Comparison of ENCODE assay signal across 15 mouse cellular contexts in the genomic region with DNA sequence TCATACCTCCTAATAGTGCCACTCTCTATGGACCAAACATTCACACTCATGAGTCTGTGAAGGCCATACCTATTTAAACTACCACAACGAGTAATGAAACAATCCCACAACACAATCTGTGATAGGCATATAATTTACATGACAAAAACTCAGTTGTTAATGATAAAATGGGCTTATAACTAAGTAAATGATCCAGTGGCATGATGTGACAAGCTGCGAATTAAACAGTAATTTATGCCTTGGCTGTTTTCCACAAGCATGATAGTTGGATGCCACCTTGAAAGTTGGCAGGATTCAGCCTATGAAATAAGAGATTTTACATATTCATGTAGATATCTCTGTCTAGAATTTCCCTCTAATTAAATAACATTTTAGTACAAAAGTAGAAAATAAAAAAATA. TPM values are rescaled to one million over a fixed set of nuclear protein-coding genes. Genes with fewer than 3 reads are reported as not detected.
DNase-seq lines count a peak whose midpoint lies in the region; ATAC-seq and TF ChIP-seq lines count a peak whose summit lies in the region.
"Had no signal": no experiment of that assay in that cellular context is flagged by ENCODE, and none has a peak within 500 bp of the region (broad histone marks: within the 10 kb centered on the region; RNA-seq: fewer than 3 reads in every experiment).

No protein-coding gene starts in this region.

- ATAC-seq in forebrain, embryonic 14.5 days = peak; percentile 42; the same call in 1 of the 2 replicates
- ATAC-seq in forebrain, postnatal 0 days = no peak
- peak; percentile 74 for ATAC-seq in forebrain, embryonic 16.5 days

- H3K9me3 ChIP-seq in forebrain, embryonic 14.5 days (replicated peaks; ENCODE audit: control insufficient read depth, low read length) = no peaks in the 10 kb centered on the region
- H3K9me3 ChIP-seq in forebrain, postnatal 0 days (ENCODE audit: low read length) = no peaks in the 10 kb centered on the region
- H3K9me3 ChIP-seq in forebrain, embryonic 16.5 days (ENCODE audit: control insufficient read depth, low read length) = no peaks in the 10 kb centered on the region
- no peaks in the 10 kb centered on the region for H3K9me3 ChIP-seq in forebrain, embryonic 10.5 days
- H3K9me3 ChIP-seq: embryonic facial prominence, embryonic 10.5 days; embryonic facial prominence, embryonic 12.5 days had no signal

- H3K9ac ChIP-seq in forebrain, embryonic 14.5 days (ENCODE audit: low read length) = no peak overlapping the region
- H3K9ac ChIP-seq in forebrain, postnatal 0 days = no peak overlapping the region
- H3K9ac ChIP-seq in forebrain, embryonic 16.5 days (replicated peaks; ENCODE audit: low read depth, low read length) = no peak overlapping the region
- H3K9ac ChIP-seq: embryonic facial prominence, embryonic 12.5 days had no signal

- TF ChIP-seq POLR2A in thymus, adult 2 months (IDR thresholded peaks at IDR 0.05; ENCODE audit: control insufficient read depth, extremely low read depth, insufficient read depth, low read length, poor library complexity) = no peak

- no peak overlapping the region for H3K4me2 ChIP-seq in forebrain, embryonic 14.5 days (ENCODE audit: low read length)
- no peak overlapping the region for H3K4me2 ChIP-seq in forebrain, postnatal 0 days (ENCODE audit: low read depth)
- no peak overlapping the region for H3K4me2 ChIP-seq in forebrain, embryonic 16.5 days (ENCODE audit: low read length)
- H3K4me2 ChIP-seq: embryonic facial prominence, embryonic 12.5 days had no signal

- no peaks in the 10 kb centered on the region for H3K36me3 ChIP-seq in forebrain, embryonic 14.5 days (ENCODE audit: control insufficient read depth, insufficient read depth, low read length)
- H3K36me3 ChIP-seq in forebrain, postnatal 0 days (ENCODE audit: insufficient read depth) = no peaks in the 10 kb centered on the region
- no peaks in the 10 kb centered on the region for H3K36me3 ChIP-seq in forebrain, embryonic 16.5 days (ENCODE audit: control insufficient read depth, insufficient read depth)
- H3K36me3 ChIP-seq in forebrain, embryonic 10.5 days (replicated peaks) = no peaks in the 10 kb centered on the region
- H3K36me3 ChIP-seq in thymus, adult 2 months (ENCODE audit: control insufficient read depth, insufficient read depth, low read length) = no peaks in the 10 kb centered on the region
- H3K36me3 ChIP-seq: embryonic facial prominence, embryonic 10.5 days; embryonic facial prominence, embryonic 12.5 days had no signal

- no peak for TF ChIP-seq CTCF in forebrain, postnatal 0 days (IDR thresholded peaks at IDR 0.05; ENCODE audit: low read depth)
- no peak for TF ChIP-seq CTCF in thymus, adult 2 months (IDR thresholded peaks at IDR 0.05; ENCODE audit: borderline replicate concordance, control insufficient read depth, extremely low read depth, insufficient read depth, low read length, poor library complexity)

- peak; percentile 65 for DNase-seq in forebrain, embryonic 14.5 days (ENCODE audit: low spot score)
- DNase-seq in forebrain, postnatal 0 days = no peak
- DNase-seq in forebrain, embryonic 10.5 days (ENCODE audit: extremely low spot score, low spot score) = no peak
- DNase-seq in thymus, adult 2 months = no peak
- DNase-seq: adrenal gland, adult 2 months; adrenal gland, postnatal 10 days; adrenal gland, postnatal 25 days; cerebellum, adult 11-12 months; cerebellum, adult 2 months; cerebellum, adult 9-10 months; cerebellum, postnatal 10 days; cerebellum, postnatal 25 days had no signal

- no peak overlapping the region for H3K4me3 ChIP-seq in forebrain, embryonic 14.5 days (ENCODE audit: low read depth, low read length)
- H3K4me3 ChIP-seq in forebrain, postnatal 0 days (ENCODE audit: low read depth, low read length) = no peak overlapping the region
- H3K4me3 ChIP-seq in forebrain, embryonic 16.5 days (replicated peaks; ENCODE audit: low read length) = no peak overlapping the region
- H3K4me3 ChIP-seq in forebrain, embryonic 10.5 days = no peak overlapping the region
- H3K4me3 ChIP-seq in thymus, adult 2 months (ENCODE audit: control insufficient read depth, insufficient read depth, low read length) = no peak overlapping the region
- H3K4me3 ChIP-seq: embryonic facial prominence, embryonic 10.5 days; embryonic facial prominence, embryonic 12.5 days had no signal

- WGBS in forebrain, embryonic 14.5 days = 37% methylated on average over 2 of the region's 2 CpGs
- WGBS in forebrain, postnatal 0 days = 23% methylated on average over 2 of the region's 2 CpGs
- 24% methylated on average over 2 of the region's 2 CpGs for WGBS in forebrain, embryonic 16.5 days
- 88% methylated on average over 2 of the region's 2 CpGs for WGBS in forebrain, embryonic 10.5 days
- 90% methylated on average over 2 of the region's 2 CpGs for WGBS in thymus, adult 2 months

- no peaks in the 10 kb centered on the region for H3K4me1 ChIP-seq in forebrain, embryonic 14.5 days (ENCODE audit: control insufficient read depth, insufficient read depth, low read length)
- H3K4me1 ChIP-seq in forebrain, postnatal 0 days (ENCODE audit: insufficient read depth) = no peaks in the 10 kb centered on the region
- no peaks in the 10 kb centered on the region; the same call in 1 of the 2 replicates for H3K4me1 ChIP-seq in forebrain, embryonic 16.5 days (replicated peaks; ENCODE audit: control insufficient read depth, insufficient read depth, low read length)
- peaks cover 3% of the 10 kb centered on the region; the same call in 1 of the 2 replicates for H3K4me1 ChIP-seq in forebrain, embryonic 10.5 days
- no peaks in the 10 kb centered on the region for H3K4me1 ChIP-seq in thymus, adult 2 months (replicated peaks; ENCODE audit: control insufficient read depth, insufficient read depth, low read length)
- H3K4me1 ChIP-seq: embryonic facial prominence, embryonic 10.5 days; embryonic facial prominence, embryonic 12.5 days had no signal

- H3K27ac ChIP-seq in forebrain, embryonic 14.5 days (ENCODE audit: low read depth, low read length) = no peak overlapping the region
- no peak overlapping the region for H3K27ac ChIP-seq in forebrain, postnatal 0 days (ENCODE audit: low read depth, low read length)
- H3K27ac ChIP-seq in forebrain, embryonic 16.5 days (ENCODE audit: low read length) = no peak overlapping the region
- H3K27ac ChIP-seq in forebrain, embryonic 10.5 days = no peak overlapping the region
- H3K27ac ChIP-seq in thymus, adult 2 months (ENCODE audit: control insufficient read depth, insufficient read depth, low read length) = no peak overlapping the region
- H3K27ac ChIP-seq: embryonic facial prominence, embryonic 10.5 days; embryonic facial prominence, embryonic 12.5 days had no signal

- no peaks in the 10 kb centered on the region for H3K27me3 ChIP-seq in forebrain, embryonic 14.5 days (replicated peaks; ENCODE audit: control insufficient read depth, insufficient read depth, low read length)
- no peaks in the 10 kb centered on the region for H3K27me3 ChIP-seq in forebrain, postnatal 0 days (ENCODE audit: insufficient read depth, low read length)
- H3K27me3 ChIP-seq in forebrain, embryonic 16.5 days (replicated peaks; ENCODE audit: control insufficient read depth, insufficient read depth, low read length) = no peaks in the 10 kb centered on the region
- H3K27me3 ChIP-seq in forebrain, embryonic 10.5 days (ENCODE audit: poor library complexity, severe bottlenecking) = no peaks in the 10 kb centered on the region
- H3K27me3 ChIP-seq in thymus, adult 2 months (ENCODE audit: control insufficient read depth, insufficient read depth, low read length) = no peaks in the 10 kb centered on the region
- H3K27me3 ChIP-seq: embryonic facial prominence, embryonic 12.5 days had no signal

RNA-seq across cellular contexts. Expression of a gene that starts 28.1 kb away (rescaled TPM):
- polyA plus RNA-seq in forebrain, embryonic 14.5 days (2014; fragmentation: Nextera tagmentation; extraction: Ambion mirVana) = 11.8 and 13.7 TPM in 2 replicates
- total RNA-seq in forebrain, postnatal 0 days (2014; rRNA removed) = 9.7 and 13.4 TPM in 2 replicates
- polyA plus RNA-seq in forebrain, postnatal 0 days (2015; fragmentation: Nextera tagmentation; extraction: Ambion mirVana) = 15.0 and 15.6 TPM in 2 replicates
- 9.8 and 12.1 TPM in 2 replicates for polyA plus RNA-seq in forebrain, embryonic 16.5 days (2015; fragmentation: Nextera tagmentation; extraction: Ambion mirVana)
- polyA plus RNA-seq in forebrain, embryonic 10.5 days (2016; fragmentation: Nextera tagmentation; extraction: Ambion mirVana) = 14.5 and 16.3 TPM in 2 replicates
- polyA plus RNA-seq in thymus, adult 2 months (2012; rRNA removed) = 4.1 and 5.6 TPM in 2 replicates
